Mouse (Mus musculus): ENCODE results near the gene Pola1. TPM values are rescaled to one million over a fixed set of nuclear protein-coding genes. Genes with fewer than 3 reads are reported as not detected.

The Pola1 gene
- polyA plus RNA-seq, 1 experiment from 2014 or later, result 21.2 TPM

GRCm38 (mm10) chrX:93288339-93288738 lies 343.6 kb downstream of the Pola1 start:
- H3K36me3 ChIP-seq (ENCODE audit: control insufficient read depth, insufficient read depth, low read length), result no peaks in the 10 kb centered on the region
- no peak for DNase-seq (ENCODE audit: low spot score)
- H3K4me1 ChIP-seq (ENCODE audit: control insufficient read depth, insufficient read depth, low read length), result no peaks in the 10 kb centered on the region; the same call in 1 of the 2 replicates
- peaks cover 85% of the 10 kb centered on the region for H3K27me3 ChIP-seq (ENCODE audit: control insufficient read depth, insufficient read depth, low read length)
- peak overlapping the region; percentile 47 for H3K4me2 ChIP-seq (ENCODE audit: low read depth)
- H3K4me3 ChIP-seq (ENCODE audit: low read depth, low read length), result peak overlapping the region; percentile 32
- H3K9me3 ChIP-seq (ENCODE audit: control insufficient read depth, low read length), result no peaks in the 10 kb centered on the region
- H3K9ac ChIP-seq (ENCODE audit: low read length), result no peak overlapping the region
- H3K27ac ChIP-seq (ENCODE audit: low read depth, low read length), result no peak overlapping the region
- 23% methylated on average over 13 of the region's 37 CpGs for WGBS
- no peak for ATAC-seq (ENCODE audit: insufficient read depth, low FRiP score, low TSS enrichment)

GRCm38 (mm10) chrX:93286291-93286893 lies 345.6 kb downstream of the Pola1 start, which contains the start of gene Arx:
TSS of gene Arx (plus strand) at chrX:93286445.
- no peak within 1 kb of the TSS for H3K9ac ChIP-seq (ENCODE audit: low read length)
- H3K4me3 ChIP-seq (ENCODE audit: low read depth, low read length), result no peak within 1 kb of the TSS
- peak; percentile 96 for ATAC-seq (ENCODE audit: insufficient read depth, low FRiP score, low TSS enrichment)
- no peaks in the 10 kb centered on the region for H3K9me3 ChIP-seq (ENCODE audit: control insufficient read depth, low read length)
- no peak within 1 kb of the TSS for H3K27ac ChIP-seq (ENCODE audit: low read depth, low read length)
- H3K36me3 ChIP-seq (ENCODE audit: control insufficient read depth, insufficient read depth, low read length), result no peaks in the 10 kb centered on the region
- H3K4me1 ChIP-seq (ENCODE audit: control insufficient read depth, insufficient read depth, low read length), result no peaks in the 10 kb centered on the region; the same call in 1 of the 2 replicates
- peaks cover 87% of the 10 kb centered on the region for H3K27me3 ChIP-seq (ENCODE audit: control insufficient read depth, insufficient read depth, low read length)
- 26% methylated on average over 31 of the region's 31 CpGs for WGBS
- peak; percentile 84 for DNase-seq (ENCODE audit: low spot score)
- 0 out of 2 replicates have a peak within 1 kb of the TSS, but pooled peaks have one; percentile 16 for H3K4me2 ChIP-seq (ENCODE audit: low read depth)

- Histone ChIP-seq H3K27ac (ENCODE audit: low read depth, low read length) (no peak overlapping the region), H3K9me3 (ENCODE audit: control insufficient read depth, low read length) (no peaks in the 10 kb centered on the region), H3K36me3 (ENCODE audit: control insufficient read depth, insufficient read depth, low read length) (no peaks in the 10 kb centered on the region), H3K4me2 (ENCODE audit: low read depth) (no peak overlapping the region), H3K9ac (ENCODE audit: low read length) (no peak overlapping the region), H3K4me3 (ENCODE audit: low read depth, low read length) (no peak overlapping the region), H3K4me1 (ENCODE audit: control insufficient read depth, insufficient read depth, low read length) (no peaks in the 10 kb centered on the region; the same call in 1 of the 2 replicates), H3K27me3 (ENCODE audit: control insufficient read depth, insufficient read depth, low read length) (peaks cover 82% of the 10 kb centered on the region)
- ATAC-seq (ENCODE audit: insufficient read depth, low FRiP score, low TSS enrichment), result no peak
- WGBS, result 17% methylated on average over 10 of the region's 10 CpGs
- no peak for DNase-seq (ENCODE audit: low spot score)
Measured at GRCm38 (mm10) chrX:93285091-93285490, 346.9 kb downstream of the Pola1 start.

GRCm38 (mm10) chrX:93281756-93282155 lies 350.2 kb downstream of the Pola1 start:
- 21% methylated on average over 5 of the region's 5 CpGs for WGBS
- H3K4me1 ChIP-seq (ENCODE audit: control insufficient read depth, insufficient read depth, low read length), result no peaks in the 10 kb centered on the region
- no peaks in the 10 kb centered on the region for H3K9me3 ChIP-seq (ENCODE audit: control insufficient read depth, low read length)
- no peak overlapping the region; the same call in 1 of the 2 replicates for H3K4me2 ChIP-seq (ENCODE audit: low read depth)
- H3K36me3 ChIP-seq (ENCODE audit: control insufficient read depth, insufficient read depth, low read length), result no peaks in the 10 kb centered on the region
- ATAC-seq (ENCODE audit: insufficient read depth, low FRiP score, low TSS enrichment) (no peak), DNase-seq (ENCODE audit: low spot score) (no peak)
- H3K27me3 ChIP-seq (ENCODE audit: control insufficient read depth, insufficient read depth, low read length), result peaks cover 57% of the 10 kb centered on the region
- no peak overlapping the region for H3K27ac ChIP-seq (ENCODE audit: low read depth, low read length)
- H3K9ac ChIP-seq (ENCODE audit: low read length), result no peak overlapping the region
- no peak overlapping the region for H3K4me3 ChIP-seq (ENCODE audit: low read depth, low read length)

- Histone ChIP-seq H3K27ac (ENCODE audit: low read depth, low read length) (no peak overlapping the region), H3K4me1 (ENCODE audit: control insufficient read depth, insufficient read depth, low read length) (no peaks in the 10 kb centered on the region), H3K9ac (ENCODE audit: low read length) (no peak overlapping the region), H3K9me3 (ENCODE audit: control insufficient read depth, low read length) (no peaks in the 10 kb centered on the region), H3K4me2 (ENCODE audit: low read depth) (no peak overlapping the region; the same call in 1 of the 2 replicates), H3K36me3 (ENCODE audit: control insufficient read depth, insufficient read depth, low read length) (no peaks in the 10 kb centered on the region), H3K27me3 (ENCODE audit: control insufficient read depth, insufficient read depth, low read length) (peaks cover 52% of the 10 kb centered on the region), H3K4me3 (ENCODE audit: low read depth, low read length) (no peak overlapping the region)
- ATAC-seq (ENCODE audit: insufficient read depth, low FRiP score, low TSS enrichment), result peak; percentile 45; the same call in 1 of the 2 replicates
- DNase-seq (ENCODE audit: low spot score), result peak; percentile 75
- WGBS, result 10% methylated on average over 23 of the region's 23 CpGs
Measured at GRCm38 (mm10) chrX:93281028-93281723, 350.8 kb downstream of the Pola1 start.

GRCm38 (mm10) chrX:93279940-93280339 lies 352.0 kb downstream of the Pola1 start:
- WGBS, result 31% methylated on average over 4 of the region's 11 CpGs
- Histone ChIP-seq H3K27me3 (ENCODE audit: control insufficient read depth, insufficient read depth, low read length) (peaks cover 40% of the 10 kb centered on the region), H3K27ac (ENCODE audit: low read depth, low read length) (no peak overlapping the region), H3K4me2 (ENCODE audit: low read depth) (no peak overlapping the region), H3K9ac (ENCODE audit: low read length) (no peak overlapping the region), H3K4me1 (ENCODE audit: control insufficient read depth, insufficient read depth, low read length) (no peaks in the 10 kb centered on the region), H3K4me3 (ENCODE audit: low read depth, low read length) (no peak overlapping the region), H3K9me3 (ENCODE audit: control insufficient read depth, low read length) (no peaks in the 10 kb centered on the region), H3K36me3 (ENCODE audit: control insufficient read depth, insufficient read depth, low read length) (no peaks in the 10 kb centered on the region)
- DNase-seq (ENCODE audit: low spot score), result no peak
- ATAC-seq (ENCODE audit: insufficient read depth, low FRiP score, low TSS enrichment), result no peak

- Histone ChIP-seq H3K27ac (ENCODE audit: low read depth, low read length) (no peak overlapping the region), H3K27me3 (ENCODE audit: control insufficient read depth, insufficient read depth, low read length) (0 out of 2 replicates have a peak, but pooled peaks cover 5% of the 10 kb centered on the region), H3K9me3 (ENCODE audit: control insufficient read depth, low read length) (no peaks in the 10 kb centered on the region), H3K4me3 (ENCODE audit: low read depth, low read length) (no peak overlapping the region), H3K4me2 (ENCODE audit: low read depth) (no peak overlapping the region), H3K4me1 (ENCODE audit: control insufficient read depth, insufficient read depth, low read length) (no peaks in the 10 kb centered on the region), H3K36me3 (ENCODE audit: control insufficient read depth, insufficient read depth, low read length) (no peaks in the 10 kb centered on the region), H3K9ac (ENCODE audit: low read length) (no peak overlapping the region)
- DNase-seq (ENCODE audit: low spot score), result no peak
- 47% methylated on average over 3 of the region's 3 CpGs for WGBS
- no peak for ATAC-seq (ENCODE audit: insufficient read depth, low FRiP score, low TSS enrichment)
Measured at GRCm38 (mm10) chrX:93275689-93276088, 356.3 kb downstream of the Pola1 start.

All from neural tube, embryonic 11.5 days (tissue).